50 mouse cellular contexts compared by ENCODE assay signal in the genomic region with DNA sequence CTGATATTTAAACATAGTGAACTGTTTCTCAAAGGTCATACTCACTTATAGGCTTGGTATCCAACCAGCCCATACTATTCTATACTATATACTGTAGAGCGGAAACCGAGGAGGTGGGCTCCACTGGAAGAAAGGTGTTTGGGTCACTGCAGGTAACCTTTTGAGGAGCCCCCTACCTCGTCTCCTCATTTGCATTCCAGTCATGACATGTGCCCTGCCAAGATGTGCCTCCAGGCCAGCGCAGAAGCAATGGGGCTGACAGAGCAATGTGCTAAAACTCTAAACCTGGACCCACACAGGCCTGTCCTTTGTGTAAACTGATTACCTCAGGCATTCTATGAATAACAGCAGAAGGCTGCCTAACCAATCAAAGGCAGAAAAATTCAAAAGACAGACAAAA. TPM values are rescaled to one million over a fixed set of nuclear protein-coding genes. Genes with fewer than 3 reads are reported as not detected.
"Had no signal": no experiment of that assay in that cellular context is flagged by ENCODE, and none has a peak within 500 bp of the region (broad histone marks: within the 10 kb centered on the region; RNA-seq: fewer than 3 reads in every experiment).

No protein-coding gene starts in this region.

- H3K9me3 ChIP-seq: heart, embryonic 15.5 days; hindbrain, embryonic 15.5 days; intestine, embryonic 15.5 days had no signal

- H3K9ac ChIP-seq: heart, embryonic 12.5 days; heart, embryonic 13.5 days; heart, embryonic 15.5 days; hindbrain, embryonic 12.5 days; hindbrain, embryonic 13.5 days; hindbrain, embryonic 14.5 days; hindbrain, embryonic 15.5 days; intestine, embryonic 15.5 days; kidney, embryonic 15.5 days had no signal

- DNase-seq: heart, postnatal 10 days; heart, postnatal 14 days; heart, postnatal 36 days; heart, postnatal 4 days; kidney, adult 11 months; kidney, adult 18-20 months; kidney, adult 2 months; kidney, adult 8-10 months; kidney, adult 9 months; kidney, postnatal 10 days; kidney, postnatal 14 days; kidney, postnatal 25 days; kidney, postnatal 36 days; kidney, postnatal 4 days; layer of hippocampus, adult 9-11 months; layer of hippocampus, postnatal 36 days had no signal

- H3K36me3 ChIP-seq: heart, embryonic 12.5 days; heart, embryonic 13.5 days; heart, embryonic 15.5 days; hindbrain, embryonic 10.5 days; hindbrain, embryonic 12.5 days; hindbrain, embryonic 13.5 days; hindbrain, embryonic 15.5 days; intestine, embryonic 15.5 days; kidney, embryonic 15.5 days had no signal

- H3K27ac ChIP-seq: heart, embryonic 13.5 days; heart, embryonic 15.5 days; hindbrain, embryonic 10.5 days; hindbrain, embryonic 12.5 days; hindbrain, embryonic 13.5 days; hindbrain, embryonic 14.5 days; hindbrain, embryonic 15.5 days; hindbrain, postnatal 0 days; intestine, embryonic 15.5 days; kidney, embryonic 15.5 days; kidney, postnatal 0 days; layer of hippocampus, adult 2 months; left cerebral cortex, adult 2 months had no signal

- H3K4me1 ChIP-seq: heart, embryonic 12.5 days; heart, embryonic 13.5 days; heart, embryonic 15.5 days; hindbrain, embryonic 10.5 days; hindbrain, embryonic 12.5 days; hindbrain, embryonic 13.5 days; hindbrain, embryonic 15.5 days; intestine, embryonic 15.5 days; kidney, embryonic 15.5 days had no signal

- H3K4me3 ChIP-seq: heart, embryonic 12.5 days; heart, embryonic 13.5 days; heart, embryonic 15.5 days; hindbrain, embryonic 10.5 days; hindbrain, embryonic 12.5 days; hindbrain, embryonic 13.5 days; hindbrain, embryonic 15.5 days; intestine, embryonic 15.5 days; kidney, embryonic 15.5 days; layer of hippocampus, adult 2 months; left cerebral cortex, adult 2 months had no signal

- H3K27me3 ChIP-seq: heart, embryonic 12.5 days; heart, embryonic 13.5 days; heart, embryonic 15.5 days; hindbrain, embryonic 15.5 days; intestine, embryonic 15.5 days; kidney, embryonic 15.5 days had no signal

RNA-seq across cellular contexts. Expression of a gene that starts 5.7 kb away (rescaled TPM):
- total RNA-seq: hematopoietic stem cell, adult 5-6 weeks had no signal
- polyA plus RNA-seq: heart, embryonic 13.5 days; heart, postnatal 0 days; inflammation-experienced regulatory T-cells, adult 6 months; intestine, embryonic 14.5 days; large intestine, adult 2 months had no signal

RNA-seq across cellular contexts. Expression of a gene that starts 31.8 kb away (rescaled TPM):
- total RNA-seq: heart, postnatal 10 days; heart, postnatal 14 days; heart, postnatal 25 days; heart, postnatal 36 days; heart, postnatal 4 days; hematopoietic stem cell, adult 5-6 weeks; hindbrain, postnatal 0 days; layer of hippocampus, adult 18-20 months; layer of hippocampus, adult 2 months; layer of hippocampus, adult 8-10 months; layer of hippocampus, postnatal 10 days; layer of hippocampus, postnatal 14 days; layer of hippocampus, postnatal 25 days; layer of hippocampus, postnatal 36 days; left cerebral cortex, adult 18-20 months; left cerebral cortex, adult 2 months had no signal
- polyA plus RNA-seq: heart, embryonic 12.5 days; heart, embryonic 13.5 days; heart, embryonic 14.5 days; heart, embryonic 15.5 days; heart, embryonic 16.5 days; heart, postnatal 0 days; hindbrain, embryonic 10.5 days; hindbrain, embryonic 11.5 days; hindbrain, embryonic 12.5 days; hindbrain, embryonic 13.5 days; hindbrain, embryonic 14.5 days; hindbrain, embryonic 15.5 days; hindbrain, embryonic 16.5 days; hindbrain, postnatal 0 days; inflammation-experienced regulatory T-cells, adult 6 months; intestine, embryonic 14.5 days; intestine, embryonic 15.5 days; intestine, embryonic 16.5 days; intestine, postnatal 0 days; kidney, adult 2 months; kidney, embryonic 14.5 days; kidney, embryonic 15.5 days; kidney, embryonic 16.5 days; kidney, postnatal 0 days; large intestine, adult 2 months had no signal
